Mouse (Mus musculus) left cerebral cortex, postnatal 10 days (tissue): ENCODE data around the gene Cxcl12. TPM values are rescaled to one million over a fixed set of nuclear protein-coding genes. Genes with fewer than 3 reads are reported as not detected.
A peak's percentile ranks its signal among the peaks of the same experiment; 100 is the strongest.

Experiments used
- DNase-seq, 2 experiments: peaks; one replicate each; pipeline ENCODE4 v3.0.0; 2021 to 2022; ENCODE audit warnings: low spot score in 2 of 2, mixed read lengths in 1 of 2; ENCODE audit errors: extremely low spot score in 1 of 2
- intact Hi-C: fragments of 180-260 bp; cut with DNase I; formaldehyde crosslinking; loops from one replicate; pipeline ENCODE4 v1.15.1; 2025
- total RNA-seq, 2 experiments: library from RNA; stranded (reverse); gene quantifications; 2 replicates each; pipeline ENCODE4 v1.2.3; 2021

Gene Cxcl12
- total RNA-seq, 2 experiments from 2014 or later = 36.3 to 43.9 TPM

DNA sequence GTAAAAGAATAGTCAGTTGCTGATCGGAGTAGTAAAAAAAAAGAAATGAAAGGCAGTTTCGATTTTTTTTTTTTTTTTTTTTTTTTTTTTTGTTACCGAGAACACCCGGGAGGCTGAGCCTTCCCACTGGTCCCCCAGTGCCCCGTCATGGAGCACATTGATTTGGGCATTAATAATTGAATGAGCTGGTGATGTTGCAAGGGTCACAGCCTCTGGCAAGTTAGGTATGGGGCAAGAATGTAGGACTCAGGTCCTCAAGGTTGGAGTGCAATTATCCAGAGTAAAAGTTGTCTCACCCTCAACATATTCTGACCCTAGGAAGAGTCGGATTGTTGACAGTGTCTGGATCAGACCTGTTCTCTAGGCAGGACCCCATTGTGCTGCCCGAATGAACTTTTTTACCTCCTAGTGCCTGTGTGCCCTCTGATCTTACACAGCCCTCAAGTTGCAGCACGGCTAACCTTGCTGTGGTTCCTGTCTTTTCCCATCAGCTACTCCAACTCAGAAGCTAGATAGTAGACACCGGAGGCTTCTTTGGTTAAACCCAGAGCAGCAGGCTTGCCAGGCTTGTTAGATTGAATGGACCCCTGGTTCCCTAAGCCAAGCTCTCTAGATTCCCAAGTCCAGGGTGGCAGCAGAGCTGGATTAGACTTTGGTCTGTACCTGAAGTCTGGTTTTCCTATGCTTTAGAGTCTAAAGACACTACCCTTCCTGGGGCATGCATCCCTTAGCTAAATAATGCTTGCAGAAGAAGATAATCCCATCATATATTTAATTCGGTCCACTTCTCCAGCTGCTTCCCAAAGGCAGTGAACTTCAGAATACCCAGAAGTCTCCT lies 1.8 kb downstream of the Cxcl12 start:
- DNase-seq = no peak
- intact Hi-C loops = loop anchor here (5.0 to 10.0 kb wide), 4 partner anchors 205 to 582 kb away; partner anchors contain the start of gene Depp1

DNA sequence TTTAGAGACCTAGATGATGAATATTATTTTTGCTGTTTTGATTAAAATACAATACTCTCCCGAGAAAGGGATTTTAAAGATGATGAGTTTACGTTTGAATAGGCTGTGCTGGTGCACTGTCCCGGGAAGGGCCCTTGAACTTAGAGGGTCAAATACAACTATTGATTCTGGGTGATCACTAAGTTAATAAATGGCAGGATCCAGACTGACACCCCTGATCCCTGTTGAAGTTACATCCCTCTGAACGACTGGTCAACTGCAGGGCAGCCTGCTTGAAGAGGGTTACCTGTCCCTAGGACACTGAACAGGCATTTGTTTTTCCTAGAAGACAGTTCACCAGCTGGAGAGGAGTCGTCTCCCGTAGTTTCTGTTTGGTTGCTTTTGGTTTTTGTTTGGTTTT lies 4.0 kb downstream of the Cxcl12 start:
- intact Hi-C loops = no loop called here
- no peak for DNase-seq

DNA sequence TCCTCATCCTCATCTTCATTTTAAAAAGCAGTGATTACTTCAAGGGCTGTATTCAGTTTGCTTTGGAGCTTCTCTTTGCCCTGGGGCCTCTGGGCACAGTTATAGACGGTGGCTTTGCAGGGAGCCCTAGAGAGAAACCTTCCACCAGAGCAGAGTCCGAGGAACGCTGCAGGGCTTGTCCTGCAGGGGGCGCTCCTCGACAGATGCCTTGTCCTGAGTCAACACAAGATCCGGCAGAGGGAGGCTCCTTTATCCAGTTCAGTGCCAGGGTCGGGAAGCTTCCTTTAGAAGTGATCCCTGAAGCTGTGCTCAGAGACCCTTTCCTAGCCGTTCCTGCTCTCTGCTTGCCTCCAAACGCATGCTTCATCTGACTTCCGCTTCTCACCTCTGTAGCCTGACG lies 5.5 kb downstream of the Cxcl12 start:
- peak in 1 of 2 experiments; percentile 85 for DNase-seq
- intact Hi-C loops = no loop called here

DNA sequence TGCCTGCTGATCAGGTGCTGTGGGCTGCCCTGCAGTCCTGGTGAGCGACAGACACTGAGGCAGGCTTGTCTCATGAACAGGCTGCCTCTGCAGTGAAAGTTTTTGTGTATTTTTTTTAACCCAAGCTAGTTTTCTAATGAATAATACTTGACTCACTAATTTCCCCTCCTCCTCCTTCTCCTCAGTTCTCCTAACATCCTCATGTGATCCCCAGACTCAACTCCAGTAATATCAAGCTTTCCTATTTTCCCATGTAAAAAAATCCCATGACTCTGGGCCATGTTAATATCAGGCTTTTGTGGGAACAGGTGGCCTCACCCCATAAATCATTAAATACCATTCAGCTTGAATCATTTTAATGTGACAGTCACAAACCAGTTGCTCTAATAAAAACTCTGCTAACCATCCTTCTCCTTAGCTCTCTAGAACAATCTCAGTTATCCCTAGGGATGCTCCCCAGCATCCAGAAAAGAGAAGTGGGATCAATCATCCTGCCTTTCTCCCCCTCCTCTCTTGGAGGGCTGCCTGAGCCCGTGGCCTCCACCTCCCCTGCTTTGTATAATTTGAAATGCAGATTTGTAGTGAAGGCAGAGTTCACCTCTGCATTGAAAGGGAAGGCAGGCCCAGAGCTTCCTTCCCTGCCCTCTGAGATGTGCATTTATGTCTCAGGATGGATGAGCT lies 6.9 kb downstream of the Cxcl12 start:
- no peak for DNase-seq
- intact Hi-C loops = no loop called here

DNA sequence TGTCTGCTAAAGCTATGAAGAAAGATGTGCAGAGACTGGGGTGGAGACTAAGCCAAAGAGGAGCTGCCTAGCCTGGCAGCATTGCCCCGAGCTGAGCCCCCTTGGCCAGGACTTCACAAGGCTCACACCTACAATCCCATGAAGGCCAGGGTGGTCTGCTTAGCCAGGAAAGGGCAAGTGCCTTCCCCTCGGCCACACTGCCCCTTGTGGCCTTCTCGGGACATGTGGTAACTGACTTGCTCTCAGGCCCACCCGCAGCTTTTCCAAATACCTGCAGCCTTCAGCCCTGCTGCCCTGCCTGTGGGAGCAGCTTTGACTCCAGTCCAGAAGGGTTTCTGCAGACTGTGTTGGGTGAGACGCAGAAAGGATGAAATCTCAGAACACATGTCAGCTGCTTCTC lies 8.1 kb downstream of the Cxcl12 start:
- peak in 1 of 2 experiments; percentile 42 for DNase-seq
- intact Hi-C loops = no loop called here

DNA sequence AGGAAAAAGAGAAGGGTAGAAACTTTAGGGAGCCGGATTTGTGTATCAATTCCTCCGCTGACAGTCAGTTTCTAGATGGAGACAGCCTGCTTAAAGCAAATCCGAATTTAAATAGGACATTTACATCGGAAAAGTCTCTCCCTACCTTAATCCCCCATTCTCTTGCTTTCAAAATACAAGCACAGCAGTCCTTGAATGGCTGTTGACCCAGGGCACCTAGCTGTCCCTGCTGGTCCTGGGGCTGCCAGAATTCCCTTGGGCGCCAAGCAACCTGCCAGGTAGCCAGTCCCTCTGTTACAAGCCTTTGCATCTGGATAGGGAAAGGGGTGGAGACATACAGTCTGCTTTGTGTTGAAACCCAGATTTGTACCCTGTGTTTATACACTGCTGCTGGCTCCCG lies 12.0 kb downstream of the Cxcl12 start:
- intact Hi-C loops = no loop called here
- no peak for DNase-seq

DNA sequence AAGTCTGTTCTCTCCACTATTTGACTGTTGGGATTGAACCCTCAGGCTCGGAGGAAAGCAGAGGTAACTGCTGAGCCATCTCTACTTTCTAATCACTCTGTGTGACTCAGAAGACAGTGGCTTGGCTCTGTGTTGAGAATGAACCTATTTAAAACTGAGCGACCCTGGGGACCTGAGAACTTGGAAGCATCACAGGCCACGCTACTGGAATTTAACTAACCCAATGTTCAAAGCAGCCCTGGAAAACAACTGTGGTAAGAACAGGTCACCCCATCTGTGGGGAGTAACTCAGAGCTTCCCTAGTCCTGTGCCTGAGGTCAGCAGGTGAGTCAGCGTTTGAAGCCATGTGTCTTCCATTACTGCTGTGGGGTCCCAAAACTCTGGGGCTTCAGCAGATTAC lies 17.0 kb downstream of the Cxcl12 start:
- DNase-seq = no peak
- intact Hi-C loops = no loop called here

DNA sequence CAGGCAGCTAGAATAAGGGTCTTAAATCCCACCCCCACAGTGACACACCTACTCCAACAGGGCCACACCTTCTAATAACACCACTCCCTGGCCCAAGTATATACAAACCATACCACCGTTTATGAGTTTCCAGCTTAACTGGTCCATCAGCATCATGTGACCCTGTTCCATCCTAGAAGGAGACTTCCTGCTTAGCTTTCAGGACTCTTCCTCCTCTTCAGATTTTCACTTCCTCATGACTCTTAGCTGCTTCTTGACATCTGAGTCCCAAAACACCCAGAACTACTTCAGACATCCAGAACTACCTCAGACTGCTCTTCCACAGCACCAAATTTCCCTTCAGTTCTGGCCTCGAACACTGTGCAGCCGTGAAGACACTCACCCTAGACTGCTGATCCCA lies 22.1 kb downstream of the Cxcl12 start:
- intact Hi-C loops = no loop called here
- DNase-seq = no peak

DNA sequence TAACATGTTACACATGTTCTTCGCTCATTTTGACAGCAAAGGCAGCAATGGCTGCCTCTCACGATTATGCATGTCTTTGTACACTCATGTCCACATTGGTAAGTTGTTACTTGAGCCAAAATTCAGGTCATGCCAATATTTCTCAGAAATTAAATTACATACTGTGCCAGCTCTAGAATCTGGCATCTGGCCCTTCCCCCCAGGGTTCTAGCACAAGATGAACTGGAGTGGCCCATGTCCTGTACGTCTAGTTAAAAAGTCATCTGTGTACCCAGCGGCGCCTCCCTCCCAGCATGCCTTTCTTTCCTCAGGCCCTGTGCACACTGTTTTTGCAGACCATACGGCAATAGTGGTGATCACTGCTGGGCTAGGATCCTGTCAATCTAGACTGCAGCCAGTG lies 23.4 kb downstream of the Cxcl12 start:
- DNase-seq = no peak
- intact Hi-C loops = no loop called here

DNA sequence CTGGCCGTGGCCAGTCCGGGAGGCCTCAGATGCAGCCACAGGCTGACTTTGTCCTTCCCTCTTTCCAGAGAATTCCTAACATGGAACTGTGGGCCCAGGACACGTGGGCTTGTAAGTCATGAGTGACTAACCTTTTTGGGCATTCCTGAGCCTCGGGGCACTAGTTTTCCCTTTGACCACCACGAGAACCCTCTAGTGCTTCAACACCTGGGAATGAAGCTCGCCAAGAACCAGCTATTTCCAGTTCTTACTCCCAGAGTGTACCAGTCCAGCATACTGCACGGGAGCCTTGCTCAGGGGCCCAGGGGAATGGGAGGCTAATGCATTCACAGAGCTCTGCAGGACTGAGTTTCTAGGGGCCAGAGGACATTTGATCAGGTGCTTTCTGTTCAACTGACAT lies 24.3 kb downstream of the Cxcl12 start:
- no peak for DNase-seq
- intact Hi-C loops = no loop called here

DNA sequence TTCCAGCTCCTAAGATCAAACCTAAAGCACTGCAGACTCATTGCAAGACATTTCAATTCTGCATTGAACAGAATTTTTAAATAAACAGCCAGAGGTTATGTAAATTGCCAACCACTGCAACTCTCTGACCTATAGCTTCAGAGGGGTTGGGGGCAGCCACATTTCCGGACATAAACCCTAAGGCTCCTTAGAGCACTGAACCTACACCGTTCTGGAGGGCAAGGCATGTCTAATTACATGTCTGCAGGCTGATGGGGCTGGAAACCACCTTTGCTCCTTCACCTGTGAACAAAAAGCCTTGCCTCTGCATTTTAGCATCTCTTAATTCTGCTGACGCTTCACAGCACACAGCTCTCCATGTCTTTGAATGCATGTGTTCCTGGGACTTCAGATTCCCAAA lies 26.9 kb downstream of the Cxcl12 start:
- no peak for DNase-seq
- intact Hi-C loops = no loop called here

DNA sequence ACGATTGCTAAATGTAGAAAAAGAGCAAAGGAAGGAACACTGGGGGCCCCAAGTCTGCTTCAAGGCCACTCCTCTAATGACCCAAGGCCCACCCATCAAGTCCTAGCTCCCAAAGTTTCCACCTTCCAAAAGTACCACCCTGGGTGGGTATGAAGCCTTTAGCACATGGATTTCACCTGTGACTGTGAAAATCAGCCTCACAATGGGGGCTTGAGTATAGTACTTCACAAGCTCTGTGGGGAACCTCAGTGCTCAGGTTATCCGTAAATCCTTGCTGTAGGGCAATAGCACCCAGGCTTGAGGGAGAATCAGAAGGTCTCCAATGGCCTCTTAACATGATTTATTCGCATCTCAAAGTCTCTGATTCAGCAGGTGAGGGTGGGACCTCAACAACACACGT lies 30.5 kb downstream of the Cxcl12 start:
- DNase-seq = no peak
- intact Hi-C loops = no loop called here

DNA sequence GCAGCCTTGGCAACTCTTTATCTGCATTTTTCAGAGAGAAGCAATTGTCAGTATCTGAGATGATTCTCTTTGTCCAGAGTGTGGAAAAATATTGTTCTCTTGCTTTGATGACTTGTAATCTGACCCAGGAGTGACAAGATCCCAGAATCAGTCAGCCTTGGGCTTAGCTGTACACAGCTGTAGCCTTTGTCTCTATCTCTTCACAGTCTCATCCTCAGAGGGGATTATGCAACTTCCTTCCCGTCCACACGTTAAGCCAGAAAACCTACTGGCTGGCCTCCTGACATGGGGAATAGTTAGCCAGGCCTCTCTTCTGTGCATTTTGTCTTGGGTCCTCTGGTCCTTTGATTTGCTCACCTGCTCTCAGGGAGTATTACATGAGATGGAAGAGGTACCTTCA lies 31.4 kb downstream of the Cxcl12 start:
- no peak for DNase-seq
- intact Hi-C loops = no loop called here

DNA sequence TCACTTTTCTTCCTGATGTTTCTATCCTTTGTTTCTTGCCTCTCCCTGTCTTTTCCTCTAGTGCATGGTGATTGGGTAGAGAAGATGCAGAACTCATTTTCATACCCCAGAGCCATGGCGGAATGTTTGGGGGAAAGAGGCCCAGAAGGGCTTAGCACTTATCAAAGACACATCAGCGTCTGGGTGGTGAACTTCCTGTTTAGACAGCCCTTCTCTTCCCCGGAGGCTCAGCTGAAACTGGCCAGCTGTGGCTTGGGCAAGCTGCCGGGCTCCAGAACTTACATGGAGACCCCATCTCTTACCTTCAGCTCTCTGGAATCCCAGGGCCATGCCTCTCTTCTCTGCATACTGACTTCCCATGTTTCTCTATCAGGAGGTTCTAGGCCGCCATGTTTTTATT lies 32.6 kb downstream of the Cxcl12 start:
- DNase-seq = no peak
- intact Hi-C loops = no loop called here

DNA sequence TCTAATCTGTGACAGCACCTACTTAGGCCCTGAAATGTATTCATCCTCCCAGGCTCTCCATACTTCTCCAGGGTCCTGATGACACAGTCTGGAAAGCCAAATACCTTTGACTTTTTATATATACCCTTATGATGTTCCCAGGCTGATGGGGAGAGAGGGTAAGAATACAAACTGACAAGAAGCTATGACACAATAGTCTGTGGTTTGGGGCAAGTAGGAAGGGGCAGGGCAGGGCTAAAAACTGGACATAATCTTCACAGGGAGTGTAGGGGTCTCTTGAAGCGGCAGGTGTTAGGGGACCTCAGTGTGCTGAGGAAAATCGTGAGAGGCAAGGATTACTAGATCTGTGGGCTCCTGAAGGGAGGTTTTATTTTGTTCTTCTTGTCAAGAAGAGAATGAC lies 33.1 kb downstream of the Cxcl12 start:
- intact Hi-C loops = no loop called here
- DNase-seq = no peak

DNA sequence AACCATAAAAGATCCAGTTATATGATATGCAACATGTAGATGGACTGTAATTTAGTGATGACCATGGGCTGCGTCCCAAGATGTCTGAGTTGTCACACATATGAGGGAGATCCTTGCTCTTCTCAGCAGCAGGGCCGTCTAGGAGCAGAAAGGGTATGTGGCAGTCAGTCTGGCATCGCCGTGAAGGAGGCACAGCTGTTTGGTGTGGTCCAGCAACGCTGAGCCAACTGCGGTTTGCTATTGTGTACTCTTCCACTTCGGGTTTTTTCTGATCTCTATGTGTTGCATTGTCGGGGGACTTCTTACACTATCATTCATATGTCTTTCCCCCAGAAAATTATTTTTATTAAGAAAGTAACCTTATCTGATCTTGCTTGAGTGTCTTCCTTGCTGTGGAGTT lies 33.5 kb downstream of the Cxcl12 start:
- intact Hi-C loops = no loop called here
- DNase-seq = no peak

DNA sequence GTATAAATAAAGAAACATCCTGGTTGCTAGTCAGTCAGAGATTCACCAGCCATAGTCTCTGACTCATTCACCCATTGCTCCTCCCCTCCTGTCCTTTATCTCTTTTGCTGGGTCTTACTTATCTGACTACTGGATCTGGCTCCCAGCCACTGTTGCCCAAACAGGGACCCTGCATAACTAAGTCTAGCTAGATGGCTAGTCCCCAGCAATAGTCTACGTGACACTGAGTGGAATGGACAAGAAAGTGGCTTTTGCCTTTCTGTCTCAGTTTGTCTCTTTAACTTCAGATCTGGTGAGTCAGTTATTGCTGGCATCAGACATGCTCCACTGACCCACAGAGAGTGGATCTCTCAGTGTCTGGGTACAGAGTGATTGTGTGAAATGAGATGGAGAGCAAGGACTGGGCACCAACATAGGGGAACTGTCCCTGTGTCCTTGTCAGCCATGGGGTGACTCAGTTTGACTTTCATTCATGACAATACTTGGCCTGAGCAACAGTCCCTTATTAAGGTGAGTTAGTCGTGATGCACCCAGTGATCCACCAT lies 34.6 kb downstream of the Cxcl12 start:
- DNase-seq = no peak

DNA sequence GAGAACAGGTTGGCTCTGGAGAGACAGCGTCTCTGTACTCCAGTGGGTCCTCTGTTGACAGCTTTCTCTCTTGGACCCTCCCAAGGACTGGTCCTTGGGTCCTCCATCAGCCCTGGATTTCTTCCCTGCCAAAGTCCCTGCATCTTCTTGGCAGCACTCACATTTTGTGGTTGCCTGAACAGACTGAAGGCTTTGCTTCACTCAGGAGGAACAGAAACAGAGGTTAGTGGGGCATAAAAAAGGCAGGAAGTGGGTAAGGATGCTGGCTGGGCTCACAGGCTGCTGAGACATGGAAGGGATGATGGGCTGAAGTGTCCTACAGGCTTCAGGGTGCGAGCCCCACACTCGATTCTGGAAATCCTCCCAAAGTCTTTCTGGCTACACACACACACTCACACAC lies 35.8 kb downstream of the Cxcl12 start:
- DNase-seq = no peak
- intact Hi-C loops = no loop called here

More for the DNA sequence above, 34.6 kb downstream of the Cxcl12 start:
- intact Hi-C loops = no loop called here

DNA sequence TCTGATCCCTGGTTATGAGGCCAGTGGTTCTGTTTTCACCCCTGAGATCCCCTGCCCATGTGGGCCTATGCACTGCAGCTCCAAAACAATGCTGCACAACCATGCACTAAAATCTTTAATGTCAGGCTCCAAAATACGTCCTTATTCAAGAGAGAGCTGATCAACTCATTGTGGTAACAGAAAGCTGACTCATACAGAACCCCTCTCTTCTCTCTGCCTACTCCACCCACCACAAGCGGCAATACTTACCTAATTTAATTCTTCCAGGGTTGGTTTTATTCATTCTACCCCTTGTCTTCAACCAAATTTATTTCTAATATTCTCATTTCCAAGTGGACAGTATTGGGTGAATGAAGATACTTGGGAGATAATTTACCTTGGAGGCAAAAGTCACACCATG lies 38.5 kb downstream of the Cxcl12 start:
- intact Hi-C loops = no loop called here
- no peak for DNase-seq

DNA sequence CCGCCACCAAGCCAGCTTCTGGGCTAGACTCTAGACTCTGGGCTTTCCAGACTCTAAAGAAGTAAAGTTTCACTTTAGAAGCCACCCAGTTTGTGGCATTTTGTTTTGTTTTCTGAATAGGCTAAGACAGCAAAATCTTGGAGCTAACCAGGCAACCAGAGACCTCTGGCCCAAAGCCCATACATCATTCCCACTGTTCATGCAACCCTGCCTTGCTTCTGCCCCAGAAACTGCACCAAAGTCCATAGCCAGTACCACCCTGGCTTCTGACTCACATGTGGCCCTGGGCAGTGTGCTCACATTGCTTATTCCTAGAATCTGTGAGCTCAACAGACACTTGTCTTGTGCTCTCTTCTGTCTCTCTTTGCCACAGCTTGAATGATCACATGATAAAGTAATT lies 39.0 kb downstream of the Cxcl12 start:
- intact Hi-C loops = no loop called here
- no peak for DNase-seq
